Mouse (Mus musculus): ENCODE measurements around the gene Crispld2. TPM values are rescaled to one million over a fixed set of nuclear protein-coding genes. Genes with fewer than 3 reads are reported as not detected.
A peak's percentile ranks its signal among the peaks of the same experiment; 100 is the strongest.

Crispld2 gene
- polyA plus RNA-seq, 1 experiment from 2014 or later = 11.1 TPM

DNA sequence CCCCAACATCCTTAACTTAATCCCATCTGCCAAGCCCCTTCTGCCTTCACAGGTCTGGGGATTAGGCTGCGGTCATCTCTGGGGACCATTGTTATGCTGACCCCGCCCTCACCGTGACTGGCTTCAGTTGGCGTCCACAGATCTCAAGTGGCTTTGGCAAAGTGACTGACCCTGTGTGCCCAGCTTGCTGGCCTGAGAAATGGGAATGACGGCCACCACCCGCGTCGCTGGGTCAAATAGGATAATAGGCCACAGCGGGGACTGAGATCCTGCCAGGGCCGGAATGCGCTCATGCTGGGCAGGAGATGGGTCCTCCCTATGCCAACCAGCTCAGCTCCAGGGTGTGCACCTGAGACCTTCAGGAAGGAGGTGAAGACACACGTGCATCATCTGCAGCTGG lies 46.5 kb downstream of the Crispld2 start:
- H3K4me2 ChIP-seq = no peak overlapping the region
- 96% methylated on average over 12 of the region's 12 CpGs for WGBS
- no peaks in the 10 kb centered on the region for H3K9me3 ChIP-seq (replicated peaks)
- H3K4me1 ChIP-seq = peaks cover 30% of the 10 kb centered on the region
- no peak overlapping the region for H3K9ac ChIP-seq
- ATAC-seq (replicated peaks; ENCODE audit: low FRiP score) = no peak
- no peak overlapping the region for H3K4me3 ChIP-seq (replicated peaks)
- H3K36me3 ChIP-seq = no peaks in the 10 kb centered on the region
- 0 out of 2 replicates have a peak, but pooled peaks cover 6% of the 10 kb centered on the region for H3K27me3 ChIP-seq
- no peak overlapping the region for H3K27ac ChIP-seq

DNA sequence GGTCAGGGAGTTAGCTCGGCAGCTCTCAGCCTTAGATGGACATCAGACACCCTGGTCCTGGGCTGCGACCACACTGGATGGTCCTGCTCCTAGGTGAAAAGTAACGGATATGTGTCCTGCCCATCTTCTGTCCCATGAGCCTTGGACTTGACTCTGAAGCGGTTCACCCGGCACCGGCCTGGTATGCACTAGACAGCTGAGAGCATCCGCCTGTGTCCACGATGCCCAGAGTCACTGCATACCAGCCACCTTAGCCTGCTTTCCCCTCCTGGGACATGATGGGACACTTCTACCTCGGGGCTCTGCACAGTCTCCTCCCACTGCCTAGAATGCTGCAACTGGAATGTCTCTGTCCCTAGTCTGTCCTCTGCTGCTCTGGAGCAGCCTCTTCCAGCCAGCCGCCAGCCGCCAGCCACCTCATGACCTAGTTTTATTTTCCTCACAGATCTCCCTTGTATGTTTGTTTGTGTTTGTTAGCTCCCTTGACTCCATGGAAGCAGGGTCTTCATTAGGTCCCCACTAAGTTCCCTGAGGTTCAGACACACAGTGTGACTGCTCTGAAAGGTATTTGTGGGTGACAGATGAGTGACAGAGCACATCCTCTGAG lies 47.2 kb downstream of the Crispld2 start:
- no peaks in the 10 kb centered on the region for H3K9me3 ChIP-seq (replicated peaks)
- no peaks in the 10 kb centered on the region for H3K36me3 ChIP-seq
- peaks cover 26% of the 10 kb centered on the region for H3K4me1 ChIP-seq
- no peak overlapping the region for H3K27ac ChIP-seq
- no peak overlapping the region for H3K4me3 ChIP-seq (replicated peaks)
- 64% methylated on average over 11 of the region's 11 CpGs for WGBS
- no peak overlapping the region for H3K9ac ChIP-seq
- no peak overlapping the region for H3K4me2 ChIP-seq
- 0 out of 2 replicates have a peak, but pooled peaks have one; percentile 28 for ATAC-seq (replicated peaks; ENCODE audit: low FRiP score)
- H3K27me3 ChIP-seq = 0 out of 2 replicates have a peak, but pooled peaks cover 6% of the 10 kb centered on the region

DNA sequence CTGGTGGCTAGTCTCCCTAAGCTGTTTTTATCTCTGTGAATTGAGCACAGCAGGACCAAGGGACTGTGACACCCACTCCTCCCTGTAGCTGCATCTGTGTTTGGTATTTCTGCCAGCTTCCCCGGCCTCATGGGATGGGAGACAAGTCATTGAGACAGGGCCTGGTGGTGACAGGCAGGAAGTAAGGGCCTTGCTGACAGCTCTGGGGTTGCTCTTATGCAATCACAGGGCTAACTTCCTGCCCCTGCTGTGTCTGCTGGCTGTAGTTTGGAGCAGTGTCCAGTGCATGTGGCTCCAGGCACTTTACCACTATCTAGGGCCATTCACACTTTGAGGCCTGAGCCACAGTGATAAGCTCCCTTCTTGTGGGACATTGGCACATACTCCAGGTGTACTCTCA lies 48.6 kb downstream of the Crispld2 start:
- WGBS = 52% methylated on average over 1 of the region's 1 CpGs
- no peak for ATAC-seq (replicated peaks; ENCODE audit: low FRiP score)
- Histone ChIP-seq H3K9ac (no peak overlapping the region), H3K27me3 (0 out of 2 replicates have a peak, but pooled peaks cover 6% of the 10 kb centered on the region), H3K36me3 (no peaks in the 10 kb centered on the region), H3K4me1 (peaks cover 26% of the 10 kb centered on the region), H3K27ac (no peak overlapping the region), H3K4me3 (replicated peaks) (no peak overlapping the region), H3K9me3 (replicated peaks) (no peaks in the 10 kb centered on the region), H3K4me2 (no peak overlapping the region)

DNA sequence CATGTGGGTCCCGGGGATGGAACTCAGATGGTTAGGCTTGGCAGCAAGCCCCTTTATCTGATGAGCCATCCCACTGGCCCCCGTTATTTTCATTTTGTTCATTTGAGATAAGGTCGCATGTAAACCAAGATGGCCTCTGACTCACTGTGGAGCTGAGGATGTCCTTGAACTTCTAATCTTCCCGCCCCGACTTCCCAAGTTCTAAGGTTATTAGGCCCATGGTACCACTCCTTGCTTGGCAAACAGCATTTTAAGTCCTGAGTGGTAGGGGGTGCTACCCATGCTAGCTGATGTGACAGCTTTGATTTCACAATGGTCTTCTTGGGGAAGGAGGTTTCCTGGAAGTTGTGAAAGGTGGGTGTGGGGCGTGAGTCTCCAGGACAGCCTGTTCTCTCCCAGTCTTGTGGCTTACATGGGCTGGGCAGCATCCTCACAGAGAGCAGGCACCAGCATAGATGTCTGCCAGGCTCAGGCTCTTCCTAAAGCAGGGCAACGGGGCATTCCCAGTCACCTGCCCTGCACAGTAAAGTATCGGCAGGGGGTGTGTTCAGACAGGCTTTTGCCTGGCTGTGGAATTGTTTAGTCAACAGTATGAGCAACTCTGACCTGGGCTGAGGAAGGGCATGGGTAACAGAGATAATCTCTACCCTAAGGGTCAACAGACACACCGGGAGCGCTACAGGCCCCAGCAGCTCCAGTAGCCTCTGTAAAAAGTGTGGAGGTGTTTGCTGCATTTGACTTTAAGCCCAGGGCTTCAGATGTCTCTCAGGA lies 50.5 kb downstream of the Crispld2 start:
- Histone ChIP-seq H3K4me3 (replicated peaks) (no peak overlapping the region), H3K9me3 (replicated peaks) (no peaks in the 10 kb centered on the region), H3K36me3 (no peaks in the 10 kb centered on the region), H3K4me1 (peaks cover 28% of the 10 kb centered on the region), H3K4me2 (no peak overlapping the region), H3K27me3 (0 out of 2 replicates have a peak, but pooled peaks cover 6% of the 10 kb centered on the region), H3K9ac (no peak overlapping the region), H3K27ac (no peak overlapping the region)
- no peak for ATAC-seq (replicated peaks; ENCODE audit: low FRiP score)
- 80% methylated on average over 10 of the region's 10 CpGs for WGBS

DNA sequence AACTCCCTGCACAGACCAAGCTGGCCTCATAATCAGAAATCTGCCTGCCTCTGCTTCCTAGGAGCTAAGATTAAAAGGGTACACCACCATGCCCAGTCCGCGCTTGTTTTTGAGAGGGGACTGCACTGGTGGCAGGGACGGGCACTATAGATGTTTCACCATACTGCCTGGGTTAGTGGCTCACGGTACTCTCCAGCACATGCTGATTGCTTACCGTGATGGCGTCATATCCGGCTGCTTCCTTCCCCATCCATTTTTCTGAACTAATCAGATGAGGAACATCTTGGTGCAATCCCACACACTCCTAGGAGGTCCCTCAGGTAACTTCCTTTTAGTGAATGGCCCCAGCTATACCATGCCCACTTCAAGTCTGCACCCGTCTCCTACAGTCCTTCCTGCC lies 52.7 kb downstream of the Crispld2 start:
- Histone ChIP-seq H3K9me3 (replicated peaks) (no peaks in the 10 kb centered on the region), H3K27me3 (no peaks in the 10 kb centered on the region), H3K9ac (no peak overlapping the region), H3K4me2 (no peak overlapping the region), H3K4me1 (peaks cover 20% of the 10 kb centered on the region), H3K36me3 (no peaks in the 10 kb centered on the region), H3K4me3 (replicated peaks) (no peak overlapping the region), H3K27ac (no peak overlapping the region)
- WGBS = 97% methylated on average over 8 of the region's 8 CpGs
- ATAC-seq (replicated peaks; ENCODE audit: low FRiP score) = no peak

DNA sequence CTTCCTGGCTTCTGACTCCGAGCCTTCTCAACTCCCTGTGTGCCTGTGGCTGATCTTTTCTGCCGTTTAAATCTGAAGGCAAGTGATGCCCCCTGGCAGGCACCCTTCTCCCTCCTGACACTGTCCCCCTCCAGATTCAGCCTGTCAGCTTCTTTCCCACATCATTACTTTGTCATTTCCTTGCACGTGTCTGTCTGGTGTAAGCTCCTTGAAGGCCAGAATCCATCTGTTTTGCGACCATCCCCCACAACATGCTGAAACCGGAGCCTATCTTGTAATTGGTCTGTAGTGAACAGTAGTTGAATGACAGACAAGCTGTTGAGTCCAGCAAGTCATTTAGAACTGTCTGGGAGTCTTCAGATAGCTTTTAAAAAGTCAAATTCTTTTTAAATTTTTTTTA lies 53.2 kb downstream of the Crispld2 start:
- Histone ChIP-seq H3K9me3 (replicated peaks) (no peaks in the 10 kb centered on the region), H3K4me1 (peaks cover 19% of the 10 kb centered on the region), H3K9ac (no peak overlapping the region), H3K36me3 (no peaks in the 10 kb centered on the region), H3K4me3 (replicated peaks) (no peak overlapping the region), H3K27me3 (no peaks in the 10 kb centered on the region), H3K4me2 (no peak overlapping the region), H3K27ac (no peak overlapping the region)
- 48% methylated on average over 5 of the region's 5 CpGs for WGBS
- no peak for ATAC-seq (replicated peaks; ENCODE audit: low FRiP score)

DNA sequence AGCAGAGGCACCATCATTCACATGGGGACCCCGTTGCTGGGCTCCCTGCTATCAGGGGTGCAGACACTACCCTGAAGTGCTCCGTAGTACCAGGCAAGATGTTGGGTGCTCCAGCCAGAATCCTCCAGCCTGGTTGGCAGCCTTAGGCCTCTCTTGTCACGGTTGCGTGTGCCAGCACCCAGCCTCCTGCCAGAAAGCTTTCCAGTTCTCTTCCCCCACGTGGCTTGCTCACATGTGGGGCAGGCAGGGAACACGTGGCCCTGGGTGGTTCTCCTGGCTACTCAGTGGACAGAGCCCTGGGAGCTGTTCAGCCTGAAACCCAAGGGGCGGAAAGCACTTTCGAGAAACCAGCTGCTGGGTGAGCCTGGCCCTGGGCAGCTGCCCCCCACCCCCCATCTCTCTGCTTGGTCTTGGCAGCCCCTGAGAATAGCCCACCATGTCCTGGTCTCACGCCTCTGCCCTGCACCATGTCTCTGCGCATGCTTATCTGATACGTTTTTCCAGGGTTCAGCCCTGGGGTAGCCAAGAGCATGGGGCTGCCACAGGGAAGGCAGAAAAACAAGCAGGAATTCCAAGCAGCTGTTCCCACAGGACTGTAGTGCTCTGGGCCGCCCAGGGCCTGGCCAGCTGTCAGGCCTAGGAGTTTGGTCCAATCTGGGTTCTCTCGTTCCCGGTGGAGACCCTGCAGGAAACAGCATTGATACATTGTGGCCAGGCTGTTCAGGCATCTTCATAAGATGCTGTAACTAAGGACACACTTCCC lies 54.2 kb downstream of the Crispld2 start:
- ATAC-seq (replicated peaks; ENCODE audit: low FRiP score) = 0 out of 2 replicates have a peak, but pooled peaks have one; percentile 49
- no peak overlapping the region for H3K4me3 ChIP-seq (replicated peaks)

DNA sequence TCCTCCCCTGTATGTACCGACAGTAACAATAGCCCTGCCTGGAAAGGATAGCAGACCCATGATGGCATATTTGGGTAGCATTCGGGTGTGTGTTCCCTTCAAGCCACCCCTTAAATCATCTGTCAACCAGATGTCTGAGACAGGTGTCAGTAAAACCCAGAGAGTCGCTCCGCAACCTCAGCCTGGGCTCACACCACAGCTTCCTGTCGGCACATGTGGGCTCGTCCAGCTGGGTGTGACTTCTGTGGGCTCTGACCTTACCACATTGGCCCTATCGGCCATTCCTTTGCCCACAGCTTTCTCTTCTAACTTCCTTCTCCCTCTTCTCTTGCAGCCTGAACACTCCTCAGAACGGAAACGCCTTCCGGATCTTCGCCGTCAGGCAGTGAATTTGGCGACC lies 57.7 kb downstream of the Crispld2 start:
- H3K27ac ChIP-seq = no peak overlapping the region
- no peak overlapping the region for H3K4me2 ChIP-seq
- no peak for ATAC-seq (replicated peaks; ENCODE audit: low FRiP score)
- H3K9me3 ChIP-seq (replicated peaks) = no peaks in the 10 kb centered on the region
- H3K4me1 ChIP-seq = peaks cover 26% of the 10 kb centered on the region
- no peak overlapping the region for H3K9ac ChIP-seq
- no peaks in the 10 kb centered on the region for H3K36me3 ChIP-seq
- no peaks in the 10 kb centered on the region for H3K27me3 ChIP-seq
- H3K4me3 ChIP-seq (replicated peaks) = no peak overlapping the region
- WGBS = 84% methylated on average over 13 of the region's 13 CpGs

More for the DNA sequence above, 54.2 kb downstream of the Crispld2 start:
- Histone ChIP-seq H3K27ac (peak overlapping the region; percentile 19; the same call in 1 of the 2 replicates), H3K9ac (no peak overlapping the region), H3K36me3 (no peaks in the 10 kb centered on the region), H3K9me3 (replicated peaks) (no peaks in the 10 kb centered on the region), H3K27me3 (no peaks in the 10 kb centered on the region), H3K4me2 (no peak overlapping the region), H3K4me1 (peaks cover 26% of the 10 kb centered on the region)
- 53% methylated on average over 14 of the region's 14 CpGs for WGBS

DNA sequence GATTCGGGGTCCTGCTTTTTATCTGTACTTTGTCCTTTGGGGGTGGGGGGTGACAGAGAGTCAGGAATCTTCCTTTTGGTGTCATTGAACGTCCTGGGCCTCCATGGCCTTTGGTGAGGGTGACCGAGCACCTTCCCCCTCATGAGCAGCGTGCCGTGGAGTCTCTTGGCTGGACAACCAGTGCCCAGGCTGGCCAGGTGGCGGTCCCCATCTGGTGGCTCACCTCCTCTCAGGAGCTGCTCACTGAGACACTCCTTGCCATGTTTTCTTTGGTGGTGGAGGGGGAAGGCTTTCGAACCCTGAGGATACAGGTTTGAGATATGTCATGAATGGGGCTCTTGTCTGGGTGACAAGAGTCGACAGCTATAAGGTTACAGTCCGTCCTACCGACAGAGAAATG lies 58.1 kb downstream of the Crispld2 start:
- WGBS = 65% methylated on average over 10 of the region's 10 CpGs
- no peak for ATAC-seq (replicated peaks; ENCODE audit: low FRiP score)

DNA sequence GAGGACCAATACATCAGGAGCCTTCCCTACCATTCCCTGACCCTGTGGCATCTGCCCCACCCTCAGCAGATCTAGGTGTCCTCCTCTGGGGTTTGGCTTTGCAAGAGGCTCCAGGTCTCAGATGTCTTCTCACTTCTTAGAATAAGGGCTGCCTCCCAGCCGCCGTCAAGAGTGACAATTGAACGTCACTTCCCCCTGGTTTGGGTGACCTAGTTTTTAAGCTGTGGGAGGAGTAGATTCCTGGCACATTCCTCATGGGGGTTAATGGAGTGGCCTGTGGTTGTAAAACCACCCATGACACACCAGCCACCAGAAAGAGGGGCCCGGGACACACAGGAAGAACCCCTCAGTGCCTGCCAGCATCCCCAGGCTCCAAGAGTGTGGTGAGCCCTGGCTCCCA lies 58.8 kb downstream of the Crispld2 start:
- no peaks in the 10 kb centered on the region for H3K27me3 ChIP-seq
- ATAC-seq (replicated peaks; ENCODE audit: low FRiP score) = no peak
- 31% methylated on average over 4 of the region's 4 CpGs for WGBS
- no peak overlapping the region for H3K4me2 ChIP-seq
- H3K36me3 ChIP-seq = no peaks in the 10 kb centered on the region
- no peak overlapping the region for H3K27ac ChIP-seq
- H3K4me3 ChIP-seq (replicated peaks) = no peak overlapping the region
- H3K9ac ChIP-seq = no peak overlapping the region
- peaks cover 21% of the 10 kb centered on the region for H3K4me1 ChIP-seq
- no peaks in the 10 kb centered on the region for H3K9me3 ChIP-seq (replicated peaks)

More for the DNA sequence above, 58.1 kb downstream of the Crispld2 start:
- Histone ChIP-seq H3K9ac (no peak overlapping the region), H3K27ac (no peak overlapping the region), H3K36me3 (no peaks in the 10 kb centered on the region), H3K4me2 (no peak overlapping the region), H3K27me3 (no peaks in the 10 kb centered on the region), H3K4me3 (replicated peaks) (no peak overlapping the region), H3K9me3 (replicated peaks) (no peaks in the 10 kb centered on the region), H3K4me1 (peaks cover 25% of the 10 kb centered on the region)

DNA sequence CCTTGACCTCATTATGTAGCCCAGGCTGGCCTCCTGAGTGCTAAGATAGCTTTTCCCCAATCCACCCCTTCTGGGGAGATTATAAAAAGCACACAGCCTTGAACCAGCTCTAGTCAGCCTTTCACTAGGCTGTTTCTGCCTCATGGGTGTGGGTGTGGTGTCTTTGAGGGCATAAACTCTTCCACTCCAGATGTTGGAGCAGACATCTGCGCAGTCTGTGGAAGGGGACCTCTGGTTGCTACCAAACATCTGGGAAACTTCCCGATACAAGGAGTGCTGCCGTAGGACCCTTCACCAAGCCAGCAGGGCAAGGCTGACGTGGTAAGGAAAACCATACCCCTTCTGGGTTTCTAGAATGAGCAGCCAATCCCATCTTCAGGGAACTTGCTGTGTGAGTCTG lies 59.7 kb downstream of the Crispld2 start:
- Histone ChIP-seq H3K36me3 (no peaks in the 10 kb centered on the region), H3K27ac (no peak overlapping the region), H3K4me1 (peaks cover 12% of the 10 kb centered on the region), H3K4me2 (no peak overlapping the region), H3K4me3 (replicated peaks) (no peak overlapping the region), H3K9me3 (replicated peaks) (no peaks in the 10 kb centered on the region; the same call in 1 of the 2 replicates), H3K9ac (no peak overlapping the region), H3K27me3 (no peaks in the 10 kb centered on the region)
- ATAC-seq (replicated peaks; ENCODE audit: low FRiP score) = no peak
- WGBS = 94% methylated on average over 4 of the region's 4 CpGs

DNA sequence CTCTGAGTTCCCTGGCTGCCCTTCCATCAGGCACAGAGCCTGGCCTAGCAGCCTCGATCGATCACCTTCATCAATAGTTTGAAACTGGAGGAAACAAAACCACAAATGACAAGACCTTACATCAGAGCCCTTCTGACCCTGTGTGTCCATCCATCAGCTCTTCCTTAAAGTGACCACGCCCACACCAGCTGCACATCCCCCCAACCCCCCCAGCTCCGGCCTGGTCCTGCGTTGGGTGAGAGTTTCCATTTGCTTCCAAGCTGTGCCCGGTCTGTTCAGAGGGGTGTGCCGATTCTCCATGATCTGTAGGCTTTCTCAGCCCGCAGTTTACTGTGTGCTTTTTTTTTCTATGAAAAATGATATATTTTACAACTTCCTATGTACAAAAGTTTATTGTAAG lies 60.1 kb downstream of the Crispld2 start:
- Histone ChIP-seq H3K4me1 (peaks cover 8% of the 10 kb centered on the region; the same call in 1 of the 2 replicates), H3K27ac (no peak overlapping the region), H3K4me3 (replicated peaks) (no peak overlapping the region), H3K27me3 (no peaks in the 10 kb centered on the region), H3K36me3 (no peaks in the 10 kb centered on the region), H3K9me3 (replicated peaks) (no peaks in the 10 kb centered on the region; the same call in 1 of the 2 replicates), H3K4me2 (no peak overlapping the region), H3K9ac (no peak overlapping the region)
- 72% methylated on average over 8 of the region's 8 CpGs for WGBS
- ATAC-seq (replicated peaks; ENCODE audit: low FRiP score) = no peak

Measured in kidney, embryonic 15.5 days (tissue).